Mouse (Mus musculus): ENCODE results near the gene Mgp. TPM values are rescaled to one million over a fixed set of nuclear protein-coding genes. Genes with fewer than 3 reads are reported as not detected.

Gene Mgp
- 10 to 100 TPM; 72.6 to 84.1 TPM for total RNA-seq (2021)
- long read RNA-seq, experiment 1, transcript Mgp-201 (4 exons, 617 nt): major isoform, 22 of 24 reads
- long read RNA-seq, experiment 1, partial matches to known transcripts: 2 of 24 reads
- long read RNA-seq, experiment 1, other reads (novel, unspliced or antisense): 0 of 24 reads
- long read RNA-seq, experiment 2, transcript Mgp-201 (4 exons, 617 nt): major isoform, 30 of 35 reads
- long read RNA-seq, experiment 2, partial matches to known transcripts: 5 of 35 reads
- long read RNA-seq, experiment 2, other reads (novel, unspliced or antisense): 0 of 35 reads

DNA sequence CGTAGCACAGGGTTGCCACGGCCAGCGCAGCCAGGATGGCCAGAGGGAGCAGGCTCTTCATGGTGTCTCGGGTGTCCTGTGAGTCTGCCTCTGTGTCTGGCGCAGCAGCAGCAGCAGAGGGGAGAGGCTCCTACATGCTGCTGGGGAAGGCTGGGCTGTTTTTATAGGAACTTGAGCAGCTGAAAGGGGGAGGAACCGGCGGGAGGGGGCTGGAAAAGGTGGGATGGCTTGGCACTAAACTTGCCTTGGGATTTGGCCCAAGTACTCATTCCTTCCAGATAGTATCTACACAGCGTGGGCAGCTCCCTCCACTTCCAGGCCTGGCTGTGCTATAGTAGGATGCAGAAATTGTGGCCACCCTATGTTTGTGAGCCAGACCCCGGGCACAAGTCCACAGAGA lies at the start of gene Mgp:
Gene Mgp (minus strand): TSS at position 154 of the 400 bp plus-strand sequence.
- intact Hi-C loops (cut with DNase I): loop anchor here (10.0 kb wide), 1 partner anchor 289 kb away; no protein-coding TSS in a partner anchor
- peak; percentile 36 to 41 for DNase-seq

DNA sequence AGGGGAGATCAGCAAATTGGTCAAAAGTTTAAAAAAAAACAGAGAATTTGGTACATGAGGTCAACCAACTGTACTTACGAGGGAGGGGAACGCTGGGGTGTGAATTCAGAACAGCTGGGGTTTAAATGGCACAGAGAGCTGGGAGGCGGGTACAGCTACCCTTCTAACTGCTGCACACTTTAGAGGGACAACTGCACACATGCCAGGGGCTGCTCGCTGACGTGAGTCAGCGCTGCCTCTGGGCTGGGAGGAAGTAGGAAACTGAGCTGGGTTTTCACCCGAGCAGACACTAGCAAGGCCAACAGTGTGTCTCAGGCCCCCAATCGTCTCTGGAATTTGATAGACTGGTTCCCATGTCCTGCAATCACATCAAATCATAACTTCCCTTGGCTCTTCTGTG lies 49.4 kb upstream of the Mgp start:
- intact Hi-C loops (cut with DNase I): no loop called here
- DNase-seq: no peak

DNA sequence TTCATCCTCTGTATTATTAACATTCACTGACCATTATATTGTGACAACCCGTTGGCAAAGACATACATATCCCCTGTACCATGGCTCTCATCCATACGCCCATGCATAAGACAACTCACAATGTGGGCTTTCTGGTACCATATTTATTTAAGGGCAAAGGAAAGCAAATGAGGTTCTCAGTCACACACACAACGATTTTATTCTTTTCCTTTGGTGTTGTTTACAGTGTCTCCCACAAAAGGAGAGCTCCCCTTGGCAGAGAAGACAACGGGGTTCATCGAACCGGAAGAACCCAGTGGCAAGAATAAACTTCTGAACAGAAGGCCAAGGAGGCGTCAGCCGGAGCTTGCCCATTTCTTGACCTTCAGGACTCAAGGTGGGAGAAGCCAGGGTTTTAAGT lies 47.9 kb upstream of the Mgp start, which contains the start of gene Pde6h:
Gene Pde6h (plus strand): TSS at position 301 of the 400 bp plus-strand sequence.
- DNase-seq: no peak
- intact Hi-C loops (cut with DNase I): loop anchor here (5.0 kb wide), 1 partner anchor 59 kb away; no protein-coding TSS in a partner anchor

DNA sequence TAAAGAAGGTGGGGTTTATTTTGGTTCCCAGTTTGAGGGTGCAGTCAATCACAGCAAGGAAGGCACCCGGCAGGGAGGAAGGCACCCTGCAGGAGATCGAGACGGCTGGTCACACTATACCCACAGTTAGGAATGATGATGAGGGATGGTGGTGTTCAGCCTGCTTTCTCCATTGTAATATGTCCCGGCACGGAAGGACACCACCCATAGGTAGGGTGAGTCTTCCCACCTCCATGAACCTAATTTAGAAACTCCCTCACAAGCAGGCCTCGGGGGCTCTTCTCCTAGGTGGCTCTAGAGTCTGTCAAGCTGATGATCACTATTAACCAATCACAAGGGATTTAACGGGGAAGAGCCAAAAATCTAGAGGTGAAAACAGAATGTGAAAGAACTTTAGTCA lies 47.2 kb upstream of the Mgp start:
- intact Hi-C loops (cut with DNase I): loop anchor here (5.0 kb wide), 1 partner anchor 59 kb away; no protein-coding TSS in a partner anchor
- DNase-seq: no peak

DNA sequence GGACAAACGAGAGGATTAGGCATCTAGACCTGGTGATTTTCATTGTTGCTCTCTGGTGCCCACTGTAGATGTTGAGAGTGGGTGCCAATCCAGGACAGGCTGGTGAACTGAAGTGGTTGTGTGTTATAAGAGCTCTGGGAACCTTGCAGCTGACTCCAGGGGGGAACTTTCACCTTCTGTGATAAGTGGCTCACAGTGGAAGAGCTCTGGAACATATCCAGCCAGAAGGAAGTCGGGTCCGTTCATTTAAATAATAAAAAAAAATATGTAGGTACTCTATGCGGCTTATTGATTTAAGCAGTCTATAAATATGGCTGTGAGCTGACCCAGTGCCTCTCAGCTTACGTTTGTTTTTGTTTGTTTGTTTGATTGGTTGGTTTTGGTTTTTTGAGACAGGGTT lies 46.5 kb upstream of the Mgp start, which contains the start of gene Erp27:
Gene Erp27 (minus strand): TSS at position 101 of the 400 bp plus-strand sequence.
- intact Hi-C loops (cut with DNase I): loop anchor here (5.0 kb wide), 1 partner anchor 60 kb away; no protein-coding TSS in a partner anchor
- no peak for DNase-seq

DNA sequence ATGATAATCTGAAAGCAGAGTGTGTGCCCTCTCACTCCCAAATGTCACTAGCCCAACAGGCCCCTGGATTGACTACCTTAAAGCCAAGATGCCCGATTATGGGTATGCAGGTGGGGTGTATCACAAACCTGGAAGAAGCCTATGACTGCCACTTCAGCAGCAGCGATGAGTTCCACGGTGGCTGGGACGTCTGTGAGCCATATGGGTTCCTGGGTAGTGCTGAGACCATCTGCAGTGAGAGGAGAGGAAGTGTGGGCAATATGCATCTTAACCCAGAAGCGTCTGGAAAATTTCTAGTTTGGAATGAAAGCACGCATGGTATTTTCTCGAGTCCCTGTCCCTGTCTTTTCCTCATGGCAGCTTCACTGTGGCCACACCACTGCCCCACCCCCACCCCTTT lies 46.0 kb upstream of the Mgp start:
- DNase-seq: no peak
- intact Hi-C loops (cut with DNase I): loop anchor here (2.0 to 5.0 kb wide), 2 partner anchors 61 kb away; no protein-coding TSS in a partner anchor

DNA sequence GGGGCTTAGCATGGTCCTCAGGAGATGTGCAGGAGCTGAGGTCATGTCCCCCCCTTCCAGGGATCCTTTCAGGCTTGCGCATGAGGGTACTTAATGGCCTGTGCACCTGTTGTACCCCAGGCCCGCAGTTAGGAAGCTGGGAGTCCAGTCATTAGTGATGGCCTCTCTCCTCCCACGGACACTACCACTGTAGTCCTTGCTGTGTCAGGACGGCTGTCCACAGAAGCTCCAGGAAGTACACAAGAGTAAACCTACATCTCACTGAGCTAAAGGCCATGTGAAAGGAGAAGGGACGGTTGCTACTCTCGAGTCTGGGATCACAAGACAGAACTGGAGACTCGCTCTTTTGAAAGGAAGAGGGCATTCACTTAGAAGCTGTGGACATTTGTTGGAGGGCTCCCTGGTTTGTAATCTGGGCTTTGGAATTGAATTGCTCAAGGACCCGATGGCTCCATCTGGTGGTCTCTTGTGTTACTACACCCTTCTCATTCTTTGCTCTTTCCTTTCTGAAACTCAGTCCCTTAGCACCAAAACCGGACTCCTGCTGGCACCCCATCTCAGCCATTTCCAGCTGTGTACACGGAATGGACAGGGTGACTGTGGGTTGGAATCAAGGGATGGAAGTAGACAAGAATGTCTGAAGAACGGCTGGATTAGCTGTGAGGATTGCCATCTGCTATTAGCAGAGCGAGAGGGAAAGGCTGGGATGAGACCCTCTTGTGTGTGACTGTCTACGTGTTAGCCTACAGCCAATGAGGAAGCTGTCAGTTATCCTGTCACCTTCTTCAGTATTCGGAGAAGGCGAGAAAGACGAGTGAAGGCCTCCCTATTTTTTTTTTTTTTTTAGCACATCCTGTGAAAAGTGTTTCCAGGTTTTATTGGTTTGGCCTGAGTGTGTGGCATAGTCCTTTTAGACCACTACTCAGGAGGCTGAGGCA lies 45.0 kb upstream of the Mgp start:
- intact Hi-C loops (cut with DNase I): loop anchor here (2.0 to 5.0 kb wide), 2 partner anchors 60 to 62 kb away; no protein-coding TSS in a partner anchor
- peak in 1 of 2 experiments; percentile 64 for DNase-seq

DNA sequence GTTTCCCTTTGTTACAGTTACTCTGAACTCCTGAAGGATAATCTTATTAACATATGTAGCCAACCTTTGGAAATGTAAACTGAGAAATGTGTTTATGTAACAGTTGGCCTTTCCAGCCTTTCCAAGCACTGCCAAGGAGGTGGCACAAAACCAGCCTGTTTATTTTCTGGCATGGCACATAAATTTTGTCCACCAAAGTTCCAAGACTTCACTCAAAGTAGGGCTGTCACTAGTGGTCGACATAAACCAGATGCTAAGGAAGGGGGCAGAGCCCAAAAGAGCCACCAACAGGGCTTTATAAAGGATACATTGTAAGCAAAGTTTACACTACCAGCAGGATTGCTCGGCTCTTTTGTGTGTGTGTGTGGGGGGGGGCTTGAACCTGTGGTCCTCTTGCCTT lies 42.3 kb upstream of the Mgp start:
- intact Hi-C loops (cut with DNase I): no loop called here
- no peak for DNase-seq

DNA sequence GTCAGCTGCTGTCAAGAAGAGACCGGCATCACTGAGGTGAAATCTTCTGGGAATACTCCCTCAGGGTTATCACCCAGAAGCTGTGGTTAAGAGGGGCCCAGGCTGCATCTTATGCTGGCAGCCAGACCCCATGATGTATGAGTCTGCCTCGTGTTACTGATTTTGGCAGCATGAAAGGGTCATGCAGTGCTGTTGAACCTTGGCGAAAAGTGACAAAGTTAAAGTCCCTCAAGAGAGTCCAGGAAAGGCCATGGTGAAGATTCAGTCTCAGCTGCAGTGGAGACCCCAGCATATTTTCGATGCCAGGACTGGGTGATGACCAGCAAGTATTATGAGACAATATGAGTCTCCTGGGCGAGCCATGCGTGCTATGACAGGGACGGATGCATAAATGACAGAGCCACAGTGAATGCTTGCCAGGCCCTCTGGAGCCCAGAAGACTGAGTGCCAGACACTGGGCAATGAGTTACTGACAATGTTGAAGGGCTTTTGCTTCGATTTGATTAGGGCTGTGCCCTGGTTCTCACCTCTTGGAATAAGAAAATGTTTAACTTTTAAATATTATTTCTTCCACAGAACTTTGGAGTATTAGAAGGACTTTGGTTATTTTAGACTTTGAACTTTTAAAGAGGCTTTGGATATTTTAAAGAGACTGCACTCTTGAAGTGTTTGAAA lies 40.2 kb upstream of the Mgp start:
- no peak for DNase-seq
- intact Hi-C loops (cut with DNase I): no loop called here

DNA sequence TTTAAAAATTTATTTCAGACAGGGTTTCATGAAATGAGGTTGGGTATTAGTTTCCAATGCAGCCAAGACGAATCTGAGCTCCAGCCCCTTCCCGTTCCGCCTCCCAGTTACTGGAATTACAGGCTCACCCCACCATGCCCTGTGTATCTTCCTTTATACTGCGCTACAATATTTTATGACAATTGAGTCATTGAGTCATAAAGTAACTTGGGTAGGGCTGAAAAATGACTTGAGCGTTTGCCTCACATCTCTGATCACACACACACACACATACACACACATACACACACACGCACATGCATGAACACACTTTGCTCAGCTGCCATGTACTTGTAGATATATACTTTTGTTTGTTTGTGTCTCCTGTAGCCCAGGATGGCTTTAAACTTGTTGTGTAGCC lies 38.6 kb upstream of the Mgp start:
- intact Hi-C loops (cut with DNase I): no loop called here
- no peak for DNase-seq

DNA sequence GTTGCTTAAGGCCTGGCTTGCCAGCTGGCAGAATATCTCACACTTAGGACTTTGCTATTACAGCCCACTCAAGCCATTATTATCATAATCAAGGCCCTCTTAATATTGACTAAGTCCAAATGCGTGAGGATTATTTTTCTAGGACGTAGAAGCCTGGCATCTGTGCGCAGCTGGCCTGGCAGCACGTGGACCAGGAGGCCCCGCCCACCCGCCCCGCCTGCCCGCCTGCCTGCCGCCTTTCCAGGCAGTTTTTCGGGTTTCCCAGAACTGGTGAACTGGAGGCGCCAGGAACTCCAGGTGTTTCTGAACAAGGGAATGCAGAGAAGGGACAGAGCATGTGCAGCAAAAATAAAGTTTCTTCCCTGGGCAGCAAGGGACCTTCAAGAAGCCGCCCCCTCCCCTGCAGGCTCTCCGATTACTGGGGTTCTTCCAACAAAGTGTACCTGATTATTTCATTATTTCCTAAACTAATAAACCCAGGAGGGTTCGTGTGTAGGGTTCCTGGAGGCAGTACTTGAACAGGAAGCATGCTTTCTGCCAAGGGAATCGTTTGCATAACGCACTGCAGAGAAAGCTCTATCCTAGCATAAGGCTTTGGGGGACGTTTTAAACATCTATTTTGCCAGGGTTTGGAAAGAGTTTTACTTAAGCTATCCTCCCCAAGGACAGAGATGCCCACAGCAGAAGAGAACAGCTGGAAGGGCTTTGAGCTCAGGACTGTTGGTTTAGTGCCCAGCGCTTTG lies 37.9 kb upstream of the Mgp start:
- intact Hi-C loops (cut with DNase I): no loop called here
- DNase-seq: peak in 1 of 2 experiments; percentile 6

DNA sequence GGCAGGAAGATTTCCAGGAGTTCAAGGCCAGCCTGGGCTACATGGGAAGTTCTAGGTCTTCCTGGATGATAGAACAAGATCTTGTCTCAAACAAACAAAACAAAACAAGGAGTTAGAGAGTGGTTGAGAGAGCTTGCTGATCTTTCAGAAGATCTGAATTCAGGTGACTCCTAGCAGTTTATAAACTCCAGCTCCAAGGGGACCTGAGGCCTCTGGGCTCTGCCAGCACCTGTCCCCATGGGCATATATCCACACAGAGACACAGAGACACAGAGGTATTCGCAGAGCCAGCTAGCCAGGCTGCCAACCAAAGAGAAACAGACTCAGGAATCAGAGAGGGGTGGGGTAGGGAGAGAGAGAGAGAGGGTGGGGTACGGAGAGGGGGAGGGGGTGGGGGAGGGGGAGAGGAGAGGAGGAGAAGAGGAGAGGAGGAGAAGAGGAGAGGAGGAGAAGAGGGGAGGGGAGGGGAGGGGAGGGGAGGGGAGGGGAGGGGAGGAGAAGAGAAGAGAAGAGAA lies 37.2 kb upstream of the Mgp start:
- intact Hi-C loops (cut with DNase I): no loop called here

DNA sequence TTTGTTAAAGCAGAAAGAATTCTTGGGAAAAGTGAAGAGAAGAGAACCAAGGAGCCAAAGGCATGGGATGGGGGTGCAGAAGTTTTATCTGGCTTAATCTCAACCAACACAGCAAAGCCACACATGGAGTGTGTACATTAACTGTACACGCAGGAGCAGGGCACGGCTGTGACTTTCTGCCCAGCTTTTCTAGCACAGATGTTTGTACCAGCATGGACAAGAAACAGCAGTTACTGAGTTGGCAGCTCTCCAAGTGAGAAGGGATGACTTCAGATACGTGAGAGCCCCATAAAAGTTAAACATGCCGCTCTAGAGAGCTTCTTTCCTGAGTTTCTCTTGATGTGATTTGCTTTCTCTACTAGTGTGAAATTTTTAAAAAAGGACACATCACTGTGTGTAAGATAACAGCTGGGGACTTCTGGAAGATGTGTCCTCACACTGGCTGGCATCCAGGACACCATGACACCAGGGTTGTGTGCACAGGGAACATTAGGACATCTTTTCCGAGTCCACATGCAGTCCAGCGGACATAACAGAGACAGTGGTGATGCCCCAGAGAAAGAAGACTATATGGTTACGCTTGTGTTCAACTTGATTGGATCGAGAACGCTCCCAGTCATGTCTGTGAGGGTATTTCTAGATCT lies 34.7 kb upstream of the Mgp start:
- intact Hi-C loops (cut with DNase I): no loop called here
- no peak for DNase-seq

More for the DNA sequence above, 37.2 kb upstream of the Mgp start:
- no peak for DNase-seq

DNA sequence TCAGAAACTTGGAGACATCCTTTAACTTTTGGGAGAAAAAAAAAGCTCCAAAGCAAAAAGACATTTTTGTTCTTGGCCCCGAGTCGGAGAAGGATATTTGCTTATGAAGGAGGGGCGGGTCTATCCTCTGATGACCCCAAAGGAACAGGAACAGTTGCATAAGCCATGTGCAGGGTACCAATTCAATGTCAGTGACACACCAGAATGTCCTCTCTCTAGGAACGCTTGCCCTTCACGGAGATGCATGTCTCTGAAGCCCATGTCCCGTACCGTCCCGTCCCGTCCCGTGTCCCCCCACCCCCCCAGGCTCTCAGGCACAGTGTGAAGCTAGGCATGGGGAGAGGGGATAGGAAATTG lies 31.3 kb upstream of the Mgp start:
- intact Hi-C loops (cut with DNase I): no loop called here
- DNase-seq: peak in 1 of 2 experiments; percentile 26

DNA sequence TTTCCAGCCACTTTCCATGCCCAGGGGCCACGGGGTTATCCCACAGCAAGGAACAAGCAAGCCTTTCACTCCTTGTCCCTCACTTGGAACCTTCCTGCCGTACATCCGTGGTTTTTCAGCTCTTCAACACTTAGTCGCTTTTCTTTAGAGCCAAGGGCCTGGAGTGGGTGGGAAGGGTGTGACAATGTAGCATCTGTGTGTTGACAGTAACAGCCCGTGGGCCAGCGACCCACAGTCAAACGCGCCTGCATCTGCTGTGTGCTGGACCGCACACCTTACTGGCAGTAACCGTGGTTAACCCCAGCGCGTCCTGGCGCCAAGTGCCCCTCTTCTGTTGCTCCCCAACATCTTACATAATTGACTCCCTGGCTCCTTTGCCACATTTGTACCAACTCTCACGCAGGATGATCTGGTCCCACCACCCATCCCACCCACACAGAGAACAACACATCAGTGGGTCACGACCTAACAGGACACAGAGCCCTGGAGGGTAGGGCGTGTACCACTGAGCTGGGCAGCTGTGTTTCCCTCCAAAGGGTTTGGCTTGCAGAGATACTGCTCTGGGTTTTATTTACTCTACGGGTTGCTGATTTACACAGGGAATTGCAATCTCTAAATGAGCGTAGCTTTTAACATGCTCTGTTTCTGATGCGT lies 30.8 kb upstream of the Mgp start:
- intact Hi-C loops (cut with DNase I): no loop called here
- peak in 1 of 2 experiments; percentile 8 for DNase-seq

DNA sequence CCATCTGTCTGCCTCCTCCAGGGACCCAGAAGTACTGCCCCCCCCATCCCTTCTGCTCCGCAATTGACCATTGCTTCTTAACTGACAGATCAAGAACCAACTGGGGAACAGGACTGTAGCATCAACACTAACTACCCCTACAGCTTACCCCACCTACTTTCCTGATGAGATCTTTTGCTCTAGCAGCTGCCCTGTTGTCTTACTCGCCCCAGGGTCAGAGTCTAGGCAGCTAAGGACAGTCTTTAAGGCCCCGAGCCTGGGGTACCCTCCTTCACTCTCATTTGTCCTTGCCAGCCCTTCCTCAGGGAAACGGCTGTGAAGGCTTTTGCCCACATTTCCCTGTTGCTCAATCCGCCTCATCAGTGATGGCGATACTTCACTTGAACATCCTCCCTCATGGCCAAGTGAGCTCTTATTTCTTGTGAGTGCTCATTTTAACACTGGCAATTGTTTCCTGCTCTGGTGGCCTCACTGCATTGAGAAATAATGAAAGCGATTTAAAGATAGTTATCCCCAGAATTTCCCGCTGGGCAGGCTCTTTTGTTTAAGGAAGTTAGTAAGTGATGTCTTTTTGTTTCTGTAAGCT lies 28.4 kb upstream of the Mgp start:
- DNase-seq: no peak
- intact Hi-C loops (cut with DNase I): no loop called here

DNA sequence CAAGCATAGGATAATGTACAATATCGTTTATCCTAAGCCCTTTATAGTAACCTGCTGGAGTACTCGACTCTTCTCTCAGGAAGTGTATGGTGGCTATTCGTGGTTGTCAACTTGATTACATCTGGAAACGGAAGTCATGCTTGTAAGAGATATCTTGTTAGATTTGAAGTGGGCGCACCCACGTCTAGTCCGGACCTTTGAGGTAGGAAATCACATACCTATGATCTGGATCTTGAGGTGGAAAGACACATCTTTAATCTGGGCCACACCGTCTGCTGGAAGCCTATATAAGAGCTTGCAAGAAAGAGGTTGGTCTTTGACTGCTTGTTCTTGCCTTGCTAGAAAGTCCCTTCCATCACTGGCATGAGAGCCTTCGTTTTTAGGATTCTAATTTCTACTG lies 26.9 kb upstream of the Mgp start:
- no peak for DNase-seq
- intact Hi-C loops (cut with DNase I): no loop called here

DNA sequence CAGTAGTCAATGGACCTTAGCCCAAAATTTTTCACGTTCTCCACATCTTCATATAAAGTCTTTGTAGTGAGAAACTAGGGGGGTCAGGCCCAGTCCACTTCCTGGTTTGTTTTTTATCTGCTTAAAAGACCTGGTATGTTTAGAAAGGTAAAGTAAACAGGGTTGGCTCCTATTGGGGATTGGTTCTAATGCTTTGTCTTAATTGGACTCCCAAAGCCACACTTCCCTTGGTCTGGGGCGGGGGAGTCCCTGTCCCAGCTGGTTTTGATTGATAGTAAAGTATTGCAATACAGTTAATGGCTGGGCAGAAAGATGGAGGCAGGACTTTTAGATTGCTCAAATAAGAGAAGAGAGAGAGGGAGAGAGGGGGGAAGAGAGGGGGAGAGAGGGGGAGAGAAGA lies 25.4 kb upstream of the Mgp start:
- intact Hi-C loops (cut with DNase I): no loop called here
- no peak for DNase-seq

All from gastrocnemius, postnatal 36 days (tissue).